Mouse (Mus musculus) thymus, postnatal 36 days (tissue): ENCODE measurements around the gene Ube2d1.

Experiments
- DNase-seq, 2 experiments: peaks; one replicate each; pipeline ENCODE4 v3.0.0; 2022; ENCODE audit warnings: mixed read lengths in 2 of 2

Gene Ube2d1

GRCm38 (mm10) chr10:71284511-71285125 is 444 bp downstream of the Ube2d1 start:
- no peak for DNase-seq

GRCm38 (mm10) chr10:71284131-71284510 is 941 bp downstream of the Ube2d1 start:
- no peak for DNase-seq

- DNase-seq: no peak
Measured at GRCm38 (mm10) chr10:71273008-71273739, 11.9 kb downstream of the Ube2d1 start.

- DNase-seq: no peak
Measured at GRCm38 (mm10) chr10:71267973-71268372, 17.1 kb downstream of the Ube2d1 start.

GRCm38 (mm10) chr10:71267511-71267910 is 17.6 kb downstream of the Ube2d1 start:
- no peak for DNase-seq

GRCm38 (mm10) chr10:71265067-71265466 is 20.0 kb downstream of the Ube2d1 start:
- DNase-seq: no peak

GRCm38 (mm10) chr10:71261637-71262036 is 23.4 kb downstream of the Ube2d1 start:
- DNase-seq: no peak

- no peak for DNase-seq
Measured at GRCm38 (mm10) chr10:71258943-71259342, 26.1 kb downstream of the Ube2d1 start.

GRCm38 (mm10) chr10:71258516-71258915 is 26.5 kb downstream of the Ube2d1 start:
- DNase-seq: no peak

GRCm38 (mm10) chr10:71253147-71253546 is 31.9 kb downstream of the Ube2d1 start:
- no peak for DNase-seq

- DNase-seq: no peak
Measured at GRCm38 (mm10) chr10:71252421-71252820, 32.6 kb downstream of the Ube2d1 start.

- no peak for DNase-seq
Measured at GRCm38 (mm10) chr10:71251846-71252245, 33.2 kb downstream of the Ube2d1 start.

- no peak for DNase-seq
Measured at GRCm38 (mm10) chr10:71251256-71251655, 33.8 kb downstream of the Ube2d1 start.

- DNase-seq: no peak
Measured at GRCm38 (mm10) chr10:71250472-71250871, 34.6 kb downstream of the Ube2d1 start.

GRCm38 (mm10) chr10:71249086-71249880 is 35.8 kb downstream of the Ube2d1 start:
- DNase-seq: no peak

- peak in 1 of 2 experiments; percentile 9 for DNase-seq
Measured at GRCm38 (mm10) chr10:71246956-71247355, 38.1 kb downstream of the Ube2d1 start.

- peak in 1 of 2 experiments; percentile 12 for DNase-seq
Measured at GRCm38 (mm10) chr10:71239479-71240120, 45.5 kb downstream of the Ube2d1 start.

GRCm38 (mm10) chr10:71238240-71238554 is 46.9 kb downstream of the Ube2d1 start, which contains the start of gene Tfam:
Gene Tfam (minus strand): TSS chr10:71238280.
- DNase-seq: no peak

GRCm38 (mm10) chr10:71237516-71238239 is 47.4 kb downstream of the Ube2d1 start:
- DNase-seq: peak; percentile 98 to 99

- DNase-seq: no peak
Measured at GRCm38 (mm10) chr10:71234071-71234470, 51.0 kb downstream of the Ube2d1 start.

GRCm38 (mm10) chr10:71225894-71226293 is 59.2 kb downstream of the Ube2d1 start:
- DNase-seq: peak; percentile 67 to 81

GRCm38 (mm10) chr10:71223101-71223500 is 62.0 kb downstream of the Ube2d1 start:
- DNase-seq: no peak
